Mouse (Mus musculus) liver, adult 10 weeks (tissue): ENCODE data around the gene Dnajc19. TPM values are rescaled to one million over a fixed set of nuclear protein-coding genes. Genes with fewer than 3 reads are reported as not detected.

Experiments
- polyA plus RNA-seq: library from polyadenylated mRNA; stranded (reverse); fragments of 350-450 nt; fragmentation: Illumina TruSeq; extraction: RNeasy Lipid Tissue Mini Kit (QIAGEN cat#74804); gene quantifications from one replicate; pipeline ENCODE4 v1.2.3, GENCODE M21; 2014; ENCODE audit warnings: low read depth, low replicate concordance

The Dnajc19 gene
- polyA plus RNA-seq = 378 TPM

GRCm38 (mm10) chr3:34080900-34081662, at the start of gene Dnajc19:
TSS of gene Dnajc19 (minus strand) at chr3:34081321.

GRCm38 (mm10) chr3:34019540-34020381, 61.4 kb downstream of the Dnajc19 start, which contains the start of gene Fxr1:
TSS of gene Fxr1 (plus strand) at chr3:34019943.

Other genes with a start within 250 kb of the Dnajc19 start
- gene Ccdc39, start 237.0 kb downstream of the Dnajc19 start, polyA plus RNA-seq = 0.24 TPM
- 100 TPM for gene Fxr1, start 61.4 kb downstream of the Dnajc19 start, polyA plus RNA-seq